Mouse (Mus musculus): ENCODE data around the gene Gm30191. TPM values are rescaled to one million over a fixed set of nuclear protein-coding genes. Genes with fewer than 3 reads are reported as not detected.
"Not testable (repeated sequence)": the region's sequence is repeated elsewhere in the genome, so short reads cannot be mapped to it uniquely, and the experiment has no call there.

The Gm30191 gene
- polyA plus RNA-seq, 1 experiment from 2014 or later = not detected

GRCm38 (mm10) chr4:134293692-134294163, 47.0 kb downstream of the Gm30191 start:
- no peaks in the 10 kb centered on the region for H3K9me3 ChIP-seq (ENCODE audit: control insufficient read depth, low read length)
- WGBS = 59% methylated on average over 9 of the region's 9 CpGs
- H3K27me3 ChIP-seq (replicated peaks; ENCODE audit: control insufficient read depth, insufficient read depth, low read length) = no peaks in the 10 kb centered on the region
- no peak overlapping the region for H3K4me3 ChIP-seq (ENCODE audit: low read length)
- peak overlapping the region; percentile 4; the same call in 1 of the 2 replicates for H3K9ac ChIP-seq (ENCODE audit: low read depth, low read length)
- no peak overlapping the region for H3K4me2 ChIP-seq (ENCODE audit: low read depth, low read length)
- no peaks in the 10 kb centered on the region for H3K36me3 ChIP-seq (ENCODE audit: control insufficient read depth, insufficient read depth, low read length)
- H3K27ac ChIP-seq (ENCODE audit: low read length) = no peak overlapping the region
- no peak for ATAC-seq
- H3K4me1 ChIP-seq (ENCODE audit: control insufficient read depth, insufficient read depth, low read length) = peaks cover 2% of the 10 kb centered on the region; the same call in 1 of the 2 replicates

- not testable (repeated sequence) for H3K4me2 ChIP-seq (ENCODE audit: low read depth, low read length); H3K9ac ChIP-seq (ENCODE audit: low read depth, low read length); H3K36me3 ChIP-seq (ENCODE audit: control insufficient read depth, insufficient read depth, low read length); ATAC-seq; H3K9me3 ChIP-seq (ENCODE audit: control insufficient read depth, low read length); H3K27me3 ChIP-seq (replicated peaks; ENCODE audit: control insufficient read depth, insufficient read depth, low read length); H3K27ac ChIP-seq (ENCODE audit: low read length); H3K4me1 ChIP-seq (ENCODE audit: control insufficient read depth, insufficient read depth, low read length); H3K4me3 ChIP-seq (ENCODE audit: low read length)
- WGBS = 90% methylated on average over 4 of the region's 4 CpGs
Observed at GRCm38 (mm10) chr4:134296096-134296495, 49.4 kb downstream of the Gm30191 start.

- Histone ChIP-seq H3K4me2 (ENCODE audit: low read depth, low read length) (no peak overlapping the region), H3K27me3 (replicated peaks; ENCODE audit: control insufficient read depth, insufficient read depth, low read length) (no peaks in the 10 kb centered on the region), H3K27ac (ENCODE audit: low read length) (no peak overlapping the region), H3K9ac (ENCODE audit: low read depth, low read length) (no peak overlapping the region), H3K4me1 (ENCODE audit: control insufficient read depth, insufficient read depth, low read length) (no peaks in the 10 kb centered on the region), H3K9me3 (ENCODE audit: control insufficient read depth, low read length) (no peaks in the 10 kb centered on the region), H3K4me3 (ENCODE audit: low read length) (no peak overlapping the region), H3K36me3 (ENCODE audit: control insufficient read depth, insufficient read depth, low read length) (no peaks in the 10 kb centered on the region)
- 92% methylated on average over 4 of the region's 4 CpGs for WGBS
- no peak for ATAC-seq
Observed at GRCm38 (mm10) chr4:134296523-134296922, 49.8 kb downstream of the Gm30191 start.

GRCm38 (mm10) chr4:134297369-134297768, 50.6 kb downstream of the Gm30191 start:
- Histone ChIP-seq H3K27me3 (replicated peaks; ENCODE audit: control insufficient read depth, insufficient read depth, low read length) (no peaks in the 10 kb centered on the region), H3K27ac (ENCODE audit: low read length) (no peak overlapping the region), H3K9me3 (ENCODE audit: control insufficient read depth, low read length) (no peaks in the 10 kb centered on the region), H3K4me1 (ENCODE audit: control insufficient read depth, insufficient read depth, low read length) (no peaks in the 10 kb centered on the region), H3K4me2 (ENCODE audit: low read depth, low read length) (no peak overlapping the region), H3K4me3 (ENCODE audit: low read length) (no peak overlapping the region), H3K36me3 (ENCODE audit: control insufficient read depth, insufficient read depth, low read length) (no peaks in the 10 kb centered on the region), H3K9ac (ENCODE audit: low read depth, low read length) (no peak overlapping the region)
- ATAC-seq = no peak
- WGBS = 81% methylated on average over 8 of the region's 8 CpGs

GRCm38 (mm10) chr4:134298626-134299497, 52.1 kb downstream of the Gm30191 start:
- Histone ChIP-seq H3K4me2 (ENCODE audit: low read depth, low read length) (no peak overlapping the region), H3K9me3 (ENCODE audit: control insufficient read depth, low read length) (no peaks in the 10 kb centered on the region), H3K27ac (ENCODE audit: low read length) (no peak overlapping the region), H3K9ac (ENCODE audit: low read depth, low read length) (no peak overlapping the region), H3K36me3 (ENCODE audit: control insufficient read depth, insufficient read depth, low read length) (no peaks in the 10 kb centered on the region), H3K27me3 (replicated peaks; ENCODE audit: control insufficient read depth, insufficient read depth, low read length) (no peaks in the 10 kb centered on the region), H3K4me1 (ENCODE audit: control insufficient read depth, insufficient read depth, low read length) (no peaks in the 10 kb centered on the region), H3K4me3 (ENCODE audit: low read length) (no peak overlapping the region)
- ATAC-seq = no peak
- WGBS = 70% methylated on average over 19 of the region's 19 CpGs

- 69% methylated on average over 4 of the region's 4 CpGs for WGBS
- Histone ChIP-seq H3K9me3 (ENCODE audit: control insufficient read depth, low read length) (no peaks in the 10 kb centered on the region), H3K9ac (ENCODE audit: low read depth, low read length) (no peak overlapping the region), H3K27me3 (replicated peaks; ENCODE audit: control insufficient read depth, insufficient read depth, low read length) (no peaks in the 10 kb centered on the region), H3K36me3 (ENCODE audit: control insufficient read depth, insufficient read depth, low read length) (no peaks in the 10 kb centered on the region), H3K4me2 (ENCODE audit: low read depth, low read length) (no peak overlapping the region), H3K4me1 (ENCODE audit: control insufficient read depth, insufficient read depth, low read length) (no peaks in the 10 kb centered on the region), H3K27ac (ENCODE audit: low read length) (no peak overlapping the region), H3K4me3 (ENCODE audit: low read length) (no peak overlapping the region)
- no peak for ATAC-seq
Observed at GRCm38 (mm10) chr4:134299498-134299810, 52.7 kb downstream of the Gm30191 start.

Other genes starting within 250 kb of the Gm30191 start
- gene Dhdds, start 246.0 kb upstream of the Gm30191 start, polyA plus RNA-seq (2015; fragmentation: Nextera tagmentation; extraction: Ambion mirVana) = 41.3 and 45.4 TPM in 2 replicates
- gene Lin28a, start 228.1 kb upstream of the Gm30191 start, polyA plus RNA-seq (2015; fragmentation: Nextera tagmentation; extraction: Ambion mirVana) = 0.10 TPM in 2 replicates
- not detected in 2 replicates for gene Zfp683, start 193.1 kb upstream of the Gm30191 start, polyA plus RNA-seq (2015; fragmentation: Nextera tagmentation; extraction: Ambion mirVana)
- gene Crybg2, start 186.1 kb upstream of the Gm30191 start, polyA plus RNA-seq (2015; fragmentation: Nextera tagmentation; extraction: Ambion mirVana) = 22.3 and 22.9 TPM in 2 replicates
- 27.8 and 28.4 TPM in 2 replicates for gene Cd52, start 151.9 kb upstream of the Gm30191 start, polyA plus RNA-seq (2015; fragmentation: Nextera tagmentation; extraction: Ambion mirVana)
- 4.3 and 5.6 TPM in 2 replicates for gene Ubxn11, start 144.4 kb upstream of the Gm30191 start, polyA plus RNA-seq (2015; fragmentation: Nextera tagmentation; extraction: Ambion mirVana)
- 428 and 452 TPM in 2 replicates for gene Sh3bgrl3, start 118.1 kb upstream of the Gm30191 start, polyA plus RNA-seq (2015; fragmentation: Nextera tagmentation; extraction: Ambion mirVana)
- gene Cep85, start 59.8 kb upstream of the Gm30191 start, polyA plus RNA-seq (2015; fragmentation: Nextera tagmentation; extraction: Ambion mirVana) = 112 and 125 TPM in 2 replicates
- gene Gm7534, start 43.9 kb upstream of the Gm30191 start, polyA plus RNA-seq (2015; fragmentation: Nextera tagmentation; extraction: Ambion mirVana) = not detected in 2 replicates
- gene Catsper4, start 19.6 kb upstream of the Gm30191 start, polyA plus RNA-seq (2015; fragmentation: Nextera tagmentation; extraction: Ambion mirVana) = 0.37 and 0.60 TPM in 2 replicates
- 16.9 and 18.3 TPM in 2 replicates for gene Cnksr1, start 8.5 kb upstream of the Gm30191 start, polyA plus RNA-seq (2015; fragmentation: Nextera tagmentation; extraction: Ambion mirVana)
- 0.28 and 0.34 TPM in 2 replicates for gene E130218I03Rik, start 3.3 kb upstream of the Gm30191 start, polyA plus RNA-seq (2015; fragmentation: Nextera tagmentation; extraction: Ambion mirVana)
- gene Zfp593, start 1.3 kb upstream of the Gm30191 start, polyA plus RNA-seq (2015; fragmentation: Nextera tagmentation; extraction: Ambion mirVana) = 13.0 and 14.5 TPM in 2 replicates
- gene Grrp1, start 7.2 kb downstream of the Gm30191 start, polyA plus RNA-seq (2015; fragmentation: Nextera tagmentation; extraction: Ambion mirVana) = 3.6 and 5.0 TPM in 2 replicates
- 14.0 and 16.5 TPM in 2 replicates for gene Pdik1l, start 41.0 kb downstream of the Gm30191 start, polyA plus RNA-seq (2015; fragmentation: Nextera tagmentation; extraction: Ambion mirVana)
- gene Trim63, start 68.2 kb downstream of the Gm30191 start, polyA plus RNA-seq (2015; fragmentation: Nextera tagmentation; extraction: Ambion mirVana) = 1.3 and 1.9 TPM in 2 replicates
- 7.4 and 10.6 TPM in 2 replicates for gene Slc30a2, start 96.2 kb downstream of the Gm30191 start, polyA plus RNA-seq (2015; fragmentation: Nextera tagmentation; extraction: Ambion mirVana)
- 1.6 and 1.7 TPM in 2 replicates for gene Extl1, start 136.9 kb downstream of the Gm30191 start, polyA plus RNA-seq (2015; fragmentation: Nextera tagmentation; extraction: Ambion mirVana)
- 61.6 and 69.2 TPM in 2 replicates for gene Pafah2, start 149.4 kb downstream of the Gm30191 start, polyA plus RNA-seq (2015; fragmentation: Nextera tagmentation; extraction: Ambion mirVana)
- 982 and 1,127 TPM in 2 replicates for gene Stmn1, start 221.4 kb downstream of the Gm30191 start, polyA plus RNA-seq (2015; fragmentation: Nextera tagmentation; extraction: Ambion mirVana)
- gene Paqr7, start 249.8 kb downstream of the Gm30191 start, polyA plus RNA-seq (2015; fragmentation: Nextera tagmentation; extraction: Ambion mirVana) = 23.6 and 32.1 TPM in 2 replicates